Mouse (Mus musculus) heart, embryonic 14.5 days (tissue): Measurements from ENCODE around the gene Plekha7. TPM values are rescaled to one million over a fixed set of nuclear protein-coding genes. Genes with fewer than 3 reads are reported as not detected.

ENCODE experiments used
- ATAC-seq: fragments of 200-750 bp; cut with Nextera tagmentation; 2 replicates; pipeline ENCODE4 v1.8.0; 2017; ENCODE audit warnings: low read depth, moderate TSS enrichment; ENCODE audit not compliant: insufficient number of reproducible peaks, insufficient read depth, low FRiP score
- H3K27ac ChIP-seq, 2 experiments: fragments of 200-500 bp in 1 of 2; fragments of 300-500 bp in 1 of 2; sonication (generic) in 1 of 2; replicated peaks in 1 of 2; 2 replicates each; pipeline ENCODE4 v1.5.1; 2012 to 2014; ENCODE audit warnings: low read depth in 2 of 2, low read length in 2 of 2, control low read depth in 1 of 2, mild to moderate bottlenecking in 1 of 2, mixed read lengths in 1 of 2; ENCODE audit not compliant: control insufficient read depth in 1 of 2, insufficient read depth in 1 of 2
- H3K27me3 ChIP-seq: fragments of 300-500 bp; sonication (generic); 2 replicates; pipeline ENCODE4 v1.6.1; 2014; ENCODE audit warnings: mild to moderate bottlenecking, low read length, control low read depth; ENCODE audit not compliant: control insufficient read depth, insufficient read depth
- H3K36me3 ChIP-seq: fragments of 300-500 bp; sonication (generic); 2 replicates; pipeline ENCODE4 v1.6.1; 2014; ENCODE audit warnings: mild to moderate bottlenecking, control low read depth, low read length, mixed read lengths; ENCODE audit not compliant: control insufficient read depth, insufficient read depth
- H3K4me1 ChIP-seq, 2 experiments: fragments of 200-500 bp in 1 of 2; fragments of 300-500 bp in 1 of 2; sonication (generic) in 1 of 2; 2 replicates each; pipeline ENCODE4 v1.6.1; 2012 to 2014; ENCODE audit warnings: low read length in 2 of 2, control low read depth in 1 of 2, mixed read lengths in 1 of 2; ENCODE audit not compliant: control insufficient read depth in 2 of 2, insufficient read depth in 2 of 2
- H3K4me2 ChIP-seq: fragments of 300-500 bp; sonication (generic); 2 replicates; pipeline ENCODE4 v1.6.1; 2014; ENCODE audit warnings: mild to moderate bottlenecking, low read length
- H3K4me3 ChIP-seq, 2 experiments: fragments of 200-500 bp in 1 of 2; fragments of 300-500 bp in 1 of 2; sonication (generic) in 1 of 2; 2 replicates each; pipeline ENCODE4 v1.5.1; 2012 to 2014; ENCODE audit warnings: low read length in 2 of 2, mild to moderate bottlenecking in 2 of 2, control low read depth in 1 of 2, low read depth in 1 of 2, moderate library complexity in 1 of 2; ENCODE audit not compliant: control insufficient read depth in 1 of 2, insufficient read depth in 1 of 2
- H3K9ac ChIP-seq: fragments of 300-500 bp; sonication (generic); 2 replicates; pipeline ENCODE4 v1.6.1; 2014; ENCODE audit warnings: mild to moderate bottlenecking, low read length
- H3K9me3 ChIP-seq: fragments of 300-500 bp; sonication (generic); 2 replicates; pipeline ENCODE4 v1.6.1; 2016; ENCODE audit warnings: low read length, control low read depth; ENCODE audit not compliant: control insufficient read depth
- WGBS: fragments of 180-500 bp; shearing (Covaris S2); extraction: QIAGEN DNeasy Blood & Tissue Kit; methylation state at CpG from one replicate; pipeline ENCODE4 v1.1.7; 2014; 5-methylcytosine and 5-hydroxymethylcytosine counted together
- polyA plus RNA-seq: library from polyadenylated mRNA; unstranded; fragments of >200 nt; fragmentation: Nextera tagmentation; extraction: Ambion mirVana; gene quantifications from 2 replicates; pipeline ENCODE4 v1.2.1, GENCODE M21; 2014

Plekha7 gene
- polyA plus RNA-seq = 26.1 and 28.0 TPM in 2 replicates

- Histone ChIP-seq H3K4me1 (peaks cover 14 to 19% of the 10 kb centered on the region in 2 experiments), H3K27ac (peak within 1 kb of the TSS; percentile 11 to 61; a peak in 3 of 4 replicates), H3K36me3 (no peaks in the 10 kb centered on the region), H3K9ac (peak within 1 kb of the TSS; percentile 76), H3K9me3 (no peaks in the 10 kb centered on the region), H3K27me3 (0 out of 2 replicates have a peak, but pooled peaks cover 3% of the 10 kb centered on the region), H3K4me3 (peak within 1 kb of the TSS; percentile 83 to 84), H3K4me2 (peak within 1 kb of the TSS; percentile 97)
- WGBS = 0% methylated on average over 65 of the region's 65 CpGs
- peak; percentile 71 for ATAC-seq
Measured at GRCm38 (mm10) chr7:116307871-116308631, at the start of gene Plekha7. Gene Plekha7 (minus strand): TSS chr7:116308376.

DNA sequence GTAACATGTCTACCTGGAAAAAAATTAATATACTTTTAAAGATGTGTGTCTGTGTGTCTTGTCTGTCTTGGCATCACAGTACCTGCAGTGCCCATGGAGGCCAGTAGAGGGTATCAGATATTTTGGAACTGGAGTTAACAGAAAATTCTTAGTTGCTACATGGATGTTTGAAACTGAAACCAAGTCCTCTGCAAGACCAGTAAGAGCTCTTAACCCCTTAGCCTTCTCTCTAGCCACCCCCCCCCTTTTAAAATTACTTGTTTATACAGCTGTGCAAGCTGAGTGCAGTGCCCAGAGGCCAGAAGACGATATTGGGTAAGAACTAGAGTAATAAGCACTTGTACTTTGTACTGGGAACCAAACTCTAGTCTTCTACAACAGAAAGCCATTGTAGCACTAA is 28.1 kb upstream of the Plekha7 start:
- Histone ChIP-seq H3K4me2 (no peak overlapping the region), H3K27me3 (no peaks in the 10 kb centered on the region), H3K9me3 (no peaks in the 10 kb centered on the region), H3K4me1 (peaks cover 4 to 17% of the 10 kb centered on the region in 2 experiments), H3K36me3 (peaks cover 47% of the 10 kb centered on the region), H3K4me3 (no peak overlapping the region), H3K27ac (no peak overlapping the region), H3K9ac (no peak overlapping the region)
- no peak for ATAC-seq
- 71% methylated on average over 1 of the region's 1 CpGs for WGBS

GRCm38 (mm10) chr7:116335133-116335532 is 27.0 kb upstream of the Plekha7 start:
- H3K4me3 ChIP-seq = peak overlapping the region in 1 of 2 experiments; percentile 71; a peak in 1 of 4 replicates
- H3K9ac ChIP-seq = peak overlapping the region; percentile 92; the same call in 1 of the 2 replicates
- H3K4me2 ChIP-seq = peak overlapping the region; percentile 73
- H3K4me1 ChIP-seq = peaks cover 4 to 17% of the 10 kb centered on the region in 2 experiments
- H3K27ac ChIP-seq = no peak overlapping the region
- 87% methylated on average over 6 of the region's 6 CpGs for WGBS
- H3K27me3 ChIP-seq = no peaks in the 10 kb centered on the region
- no peaks in the 10 kb centered on the region for H3K9me3 ChIP-seq
- no peak for ATAC-seq
- H3K36me3 ChIP-seq = peaks cover 50% of the 10 kb centered on the region

DNA sequence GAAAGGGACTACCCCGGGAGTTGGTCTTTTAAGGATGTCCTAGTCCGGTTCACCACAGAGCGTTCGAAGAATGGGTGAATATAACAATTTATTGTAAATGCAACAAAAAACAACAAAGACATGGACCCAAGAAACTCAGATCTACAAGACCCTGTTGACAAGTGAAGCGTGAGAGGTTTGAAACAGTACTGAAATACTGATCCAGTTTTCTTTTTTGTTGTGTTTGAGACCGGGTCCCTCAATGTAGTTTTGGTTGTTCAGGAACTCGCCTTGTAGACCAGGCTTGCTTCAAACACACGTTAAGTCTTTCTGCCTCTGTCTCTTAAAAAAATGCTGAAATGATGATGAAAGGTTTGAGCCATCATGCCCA is 26.5 kb upstream of the Plekha7 start:
- 12% methylated on average over 8 of the region's 8 CpGs for WGBS
- Histone ChIP-seq H3K27me3 (no peaks in the 10 kb centered on the region), H3K36me3 (peaks cover 50% of the 10 kb centered on the region)

GRCm38 (mm10) chr7:116333713-116334668 is 25.8 kb upstream of the Plekha7 start, which contains the start of gene Rps13:
Gene Rps13 (minus strand): TSS chr7:116334195.
- peak within 1 kb of the TSS; percentile 74 to 80 for H3K27ac ChIP-seq
- H3K4me3 ChIP-seq = peak within 1 kb of the TSS; percentile 71 to 94
- no peaks in the 10 kb centered on the region for H3K9me3 ChIP-seq
- ATAC-seq = peak; percentile 99
- H3K4me1 ChIP-seq = peaks cover 4 to 17% of the 10 kb centered on the region in 2 experiments
- peak within 1 kb of the TSS; percentile 92 for H3K9ac ChIP-seq
- H3K27me3 ChIP-seq = no peaks in the 10 kb centered on the region
- WGBS = under 1% methylated on average over 71 of the region's 78 CpGs
- peak within 1 kb of the TSS; percentile 73 for H3K4me2 ChIP-seq
- H3K36me3 ChIP-seq = peaks cover 48% of the 10 kb centered on the region

More for the DNA sequence above, 26.5 kb upstream of the Plekha7 start:
- peak overlapping the region; percentile 73 for H3K4me2 ChIP-seq
- peak overlapping the region; percentile 71 to 94 for H3K4me3 ChIP-seq
- ATAC-seq = no peak
- peak overlapping the region; percentile 92 for H3K9ac ChIP-seq
- H3K4me1 ChIP-seq = peaks cover 4 to 17% of the 10 kb centered on the region in 2 experiments
- 0 out of 4 replicates have a peak overlapping the region, but pooled peaks of 1 of the 2 experiments have one; percentile 19 for H3K27ac ChIP-seq
- no peaks in the 10 kb centered on the region for H3K9me3 ChIP-seq

DNA sequence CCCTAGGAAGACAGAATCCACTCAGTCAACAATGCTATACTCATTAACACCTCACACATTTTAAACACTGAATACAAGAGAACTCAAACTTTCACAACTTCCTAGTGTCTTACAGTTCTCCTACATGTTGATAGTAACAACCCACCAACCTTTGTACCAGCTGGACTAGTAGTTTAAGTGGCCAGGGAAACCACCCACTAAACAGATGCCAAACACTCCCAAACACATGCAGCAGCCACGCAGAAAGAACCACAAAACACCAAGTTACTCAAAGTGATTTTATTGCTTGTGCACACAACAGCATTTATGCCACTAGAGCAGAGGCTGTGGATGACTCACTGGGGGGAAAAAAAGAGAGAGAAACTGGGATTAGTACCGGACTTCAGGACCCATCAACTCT is 23.1 kb upstream of the Plekha7 start:
- Histone ChIP-seq H3K4me2 (no peak overlapping the region), H3K4me3 (no peak overlapping the region), H3K27me3 (no peaks in the 10 kb centered on the region), H3K9ac (no peak overlapping the region), H3K4me1 (peaks cover 4 to 17% of the 10 kb centered on the region in 2 experiments), H3K27ac (no peak overlapping the region), H3K36me3 (peaks cover 43% of the 10 kb centered on the region), H3K9me3 (no peaks in the 10 kb centered on the region)
- ATAC-seq = no peak
- WGBS = 87% methylated on average over 2 of the region's 2 CpGs

DNA sequence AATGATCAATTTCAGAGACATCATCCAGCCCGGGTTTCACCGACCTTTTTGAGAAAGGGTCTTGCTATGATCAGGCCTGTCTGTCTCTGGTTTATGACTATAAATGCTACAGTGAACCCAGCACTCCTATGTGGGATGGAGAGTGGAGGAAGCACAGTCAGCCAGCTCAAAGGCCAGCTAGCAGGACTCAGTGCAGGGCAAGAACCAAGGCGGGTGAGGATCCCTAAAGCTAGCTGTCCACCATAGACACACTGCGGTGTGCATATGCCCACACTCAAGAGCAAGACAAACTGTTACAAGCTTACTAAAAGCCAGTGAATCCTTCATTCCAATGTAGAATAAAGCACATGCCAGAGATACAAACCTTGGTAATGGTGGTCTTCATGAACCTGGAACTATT is 21.7 kb upstream of the Plekha7 start:
- no peaks in the 10 kb centered on the region for H3K27me3 ChIP-seq
- H3K27ac ChIP-seq = no peak overlapping the region
- H3K4me1 ChIP-seq = peaks cover 4 to 14% of the 10 kb centered on the region in 2 experiments
- H3K36me3 ChIP-seq = peaks cover 43% of the 10 kb centered on the region
- H3K4me2 ChIP-seq = no peak overlapping the region
- H3K4me3 ChIP-seq = no peak overlapping the region
- WGBS = 88% methylated on average over 4 of the region's 4 CpGs
- no peak overlapping the region for H3K9ac ChIP-seq
- H3K9me3 ChIP-seq = no peaks in the 10 kb centered on the region
- ATAC-seq = no peak
